Mouse (Mus musculus): ENCODE measurements around the gene Gm42674. TPM values are rescaled to one million over a fixed set of nuclear protein-coding genes. Genes with fewer than 3 reads are reported as not detected.

Gm42674 gene
- total and polyA plus RNA-seq, 3 experiments, result not detected

GRCm38 (mm10) chr3:90603623-90604022 is 1.9 kb downstream of the Gm42674 start, which contains the start of gene S100a4:
S100a4 (plus strand) TSS chr3:90603771.
- Histone ChIP-seq H3K4me2 (ENCODE audit: insufficient read depth, low read depth, poor library complexity, severe bottlenecking) (no peak within 1 kb of the TSS), H3K27me3 (replicated peaks) (peaks cover 2% of the 10 kb centered on the region), H3K79me2 (replicated peaks; ENCODE audit: control insufficient read depth, extremely low read depth, insufficient read depth, poor library complexity, severe bottlenecking) (no peaks in the 10 kb centered on the region), H3K27ac (ENCODE audit: insufficient read depth, low read depth) (no peak within 1 kb of the TSS), H3K9ac (ENCODE audit: insufficient read depth, low read depth) (no peak within 1 kb of the TSS), H3K9me3 (replicated peaks; ENCODE audit: low read length) (no peaks in the 10 kb centered on the region), H3K4me1 (ENCODE audit: control insufficient read depth in 1 of 2, insufficient read depth in 2 of 2) (peaks cover 0 to 13% of the 10 kb centered on the region in 2 experiments; a peak in 2 of 4 replicates), H3K4me3 (replicated peaks in 1 of 3; ENCODE audit: low read depth in 2 of 3, low read length in 2 of 3, poor library complexity in 1 of 3) (no peak within 1 kb of the TSS), H3K36me3 (replicated peaks in 1 of 2; ENCODE audit: control insufficient read depth in 1 of 2, insufficient read depth in 1 of 2, low read length in 1 of 2) (no peaks in the 10 kb centered on the region)
- TF ChIP-seq UBTF (IDR thresholded peaks at IDR 0.05; ENCODE audit: low read depth, low read length) (no peak), NRF1 (IDR thresholded peaks at IDR 0.05; ENCODE audit: low read depth, low read length) (no peak), ELF1 (IDR thresholded peaks at IDR 0.05; ENCODE audit: low read depth, low read length) (no peak)
- dilution Hi-C loops (cut with MboI; ENCODE audit: extremely low pct_ligation_motif_present, extremely low pct_unique_long_range_greater_than_20kb, low sequenced_read_pairs) (no loop called here), in situ Hi-C loops (cut with MboI; ENCODE audit: low pct_ligation_motif_present, low pct_unique_long_range_greater_than_20kb, low sequenced_read_pairs) (no loop called here)
- no peak for DNase-seq (ENCODE audit: extremely low read depth)

- TF ChIP-seq SMC3 (IDR thresholded peaks at IDR 0.05; ENCODE audit: low read depth, low read length) (no peak), CHD1 (IDR thresholded peaks at IDR 0.05; ENCODE audit: low read depth, low read length) (no peak), KAT2A (IDR thresholded peaks at IDR 0.05; ENCODE audit: insufficient replicate concordance, low read length) (no peak), RCOR1 (conservative IDR thresholded peaks at IDR 0.05; ENCODE audit: low read depth, low read length) (no peak), BHLHE40 (IDR thresholded peaks at IDR 0.05; ENCODE audit: low read depth, low read length) (no peak), POLR2AphosphoS2 (IDR thresholded peaks at IDR 0.05; ENCODE audit: low read depth, low read length) (no peak), PAX5 (IDR thresholded peaks at IDR 0.05; ENCODE audit: low read length) (no peak), GABPA (IDR thresholded peaks at IDR 0.05; ENCODE audit: insufficient replicate concordance, low read depth, low read length) (no peak), NELFE (IDR thresholded peaks at IDR 0.05; ENCODE audit: low read depth, low read length) (no peak), NRF1 (IDR thresholded peaks at IDR 0.05; ENCODE audit: low read depth, low read length) (no peak), USF2 (conservative IDR thresholded peaks at IDR 0.05; ENCODE audit: low read depth, low read length) (no peak), MAX (IDR thresholded peaks at IDR 0.05; ENCODE audit: low read length) (no peak)
- Histone ChIP-seq H3K9me3 (replicated peaks; ENCODE audit: low read length) (no peaks in the 10 kb centered on the region), H3K9ac (ENCODE audit: insufficient read depth, low read depth) (no peak overlapping the region), H3K36me3 (replicated peaks in 1 of 2; ENCODE audit: control insufficient read depth in 1 of 2, insufficient read depth in 1 of 2, low read length in 1 of 2) (no peaks in the 10 kb centered on the region), H3K27me3 (replicated peaks) (peaks cover 2% of the 10 kb centered on the region), H3K27ac (ENCODE audit: insufficient read depth, low read depth) (no peak overlapping the region), H3K4me2 (ENCODE audit: insufficient read depth, low read depth, poor library complexity, severe bottlenecking) (no peak overlapping the region), H3K4me1 (ENCODE audit: control insufficient read depth in 1 of 2, insufficient read depth in 2 of 2) (peaks cover 0 to 21% of the 10 kb centered on the region in 2 experiments; a peak in 2 of 4 replicates), H3K4me3 (replicated peaks in 1 of 3; ENCODE audit: low read depth in 2 of 3, low read length in 2 of 3, poor library complexity in 1 of 3) (no peak overlapping the region), H3K79me2 (replicated peaks; ENCODE audit: control insufficient read depth, extremely low read depth, insufficient read depth, poor library complexity, severe bottlenecking) (no peaks in the 10 kb centered on the region)
- no peak for DNase-seq (ENCODE audit: extremely low read depth)
- in situ Hi-C loops (cut with MboI; ENCODE audit: low pct_ligation_motif_present, low pct_unique_long_range_greater_than_20kb, low sequenced_read_pairs) (no loop called here), dilution Hi-C loops (cut with MboI; ENCODE audit: extremely low pct_ligation_motif_present, extremely low pct_unique_long_range_greater_than_20kb, low sequenced_read_pairs) (no loop called here)
Observed at GRCm38 (mm10) chr3:90604416-90604815, 2.7 kb downstream of the Gm42674 start.

- Histone ChIP-seq H3K79me2 (replicated peaks; ENCODE audit: control insufficient read depth, extremely low read depth, insufficient read depth, poor library complexity, severe bottlenecking) (no peaks in the 10 kb centered on the region), H3K27ac (ENCODE audit: insufficient read depth, low read depth) (no peak overlapping the region), H3K36me3 (replicated peaks in 1 of 2; ENCODE audit: control insufficient read depth in 1 of 2, insufficient read depth in 1 of 2, low read length in 1 of 2) (no peaks in the 10 kb centered on the region), H3K4me2 (ENCODE audit: insufficient read depth, low read depth, poor library complexity, severe bottlenecking) (no peak overlapping the region), H3K4me3 (replicated peaks in 1 of 3; ENCODE audit: low read depth in 2 of 3, low read length in 2 of 3, poor library complexity in 1 of 3) (no peak overlapping the region), H3K9ac (ENCODE audit: insufficient read depth, low read depth) (no peak overlapping the region), H3K4me1 (ENCODE audit: control insufficient read depth in 1 of 2, insufficient read depth in 2 of 2) (peaks cover 0 to 24% of the 10 kb centered on the region in 2 experiments; a peak in 2 of 4 replicates), H3K9me3 (replicated peaks; ENCODE audit: low read length) (no peaks in the 10 kb centered on the region), H3K27me3 (replicated peaks) (peaks cover 2% of the 10 kb centered on the region)
- dilution Hi-C loops (cut with MboI; ENCODE audit: extremely low pct_ligation_motif_present, extremely low pct_unique_long_range_greater_than_20kb, low sequenced_read_pairs), result no loop called here
- no peak for TF ChIP-seq MAZ (IDR thresholded peaks at IDR 0.05; ENCODE audit: low read depth, low read length)
- TF ChIP-seq HCFC1 (IDR thresholded peaks at IDR 0.05; ENCODE audit: low read depth, low read length), result no peak
- no peak for TF ChIP-seq GABPA (IDR thresholded peaks at IDR 0.05; ENCODE audit: insufficient replicate concordance, low read depth, low read length)
- TF ChIP-seq MAX (IDR thresholded peaks at IDR 0.05; ENCODE audit: low read length), result no peak
- in situ Hi-C loops (cut with MboI; ENCODE audit: low pct_ligation_motif_present, low pct_unique_long_range_greater_than_20kb, low sequenced_read_pairs), result no loop called here
- DNase-seq (ENCODE audit: extremely low read depth), result no peak
Observed at GRCm38 (mm10) chr3:90605049-90605448, 3.3 kb downstream of the Gm42674 start.
